Mouse (Mus musculus): ENCODE measurements around the gene Eda.

The Eda gene

GRCm38 (mm10) chrX:99975250-99975984 lies at the start of gene Eda:
Gene Eda (plus strand): TSS chrX:99975606.
- DNase-seq (ENCODE audit: low read depth, low spot score) = peak; percentile 91

- DNase-seq (ENCODE audit: low read depth, low spot score) = peak; percentile 1
Observed at GRCm38 (mm10) chrX:99961002-99961401, 14.4 kb upstream of the Eda start.

- DNase-seq (ENCODE audit: low read depth, low spot score) = no peak
Observed at GRCm38 (mm10) chrX:99970111-99970510, 5.3 kb upstream of the Eda start.

- no peak for DNase-seq (ENCODE audit: low read depth, low spot score)
Observed at GRCm38 (mm10) chrX:99974381-99974780, 1.0 kb upstream of the Eda start.

- no peak for DNase-seq (ENCODE audit: low read depth, low spot score)
Observed at GRCm38 (mm10) chrX:99974803-99975202, 603 bp upstream of the Eda start.

GRCm38 (mm10) chrX:99975985-99976924 lies 849 bp downstream of the Eda start:
- peak; percentile 44 for DNase-seq (ENCODE audit: low read depth, low spot score)

- DNase-seq (ENCODE audit: low read depth, low spot score) = no peak
Observed at GRCm38 (mm10) chrX:99978354-99978753, 2.9 kb downstream of the Eda start.

- DNase-seq (ENCODE audit: low read depth, low spot score) = no peak
Observed at GRCm38 (mm10) chrX:99993434-99993833, 18.0 kb downstream of the Eda start.

GRCm38 (mm10) chrX:99999342-99999741 lies 23.9 kb downstream of the Eda start:
- DNase-seq (ENCODE audit: low read depth, low spot score) = no peak

- no peak for DNase-seq (ENCODE audit: low read depth, low spot score)
Observed at GRCm38 (mm10) chrX:100118362-100118761, 143.0 kb downstream of the Eda start.

- no peak for DNase-seq (ENCODE audit: low read depth, low spot score)
Observed at GRCm38 (mm10) chrX:100195286-100195685, 219.9 kb downstream of the Eda start.

- DNase-seq (ENCODE audit: low read depth, low spot score) = no peak
Observed at GRCm38 (mm10) chrX:100313652-100314051, 338.2 kb downstream of the Eda start.

- DNase-seq (ENCODE audit: low read depth, low spot score) = no peak
Observed at GRCm38 (mm10) chrX:100314172-100314902, 338.9 kb downstream of the Eda start.

GRCm38 (mm10) chrX:100340687-100341086 lies 365.3 kb downstream of the Eda start:
- DNase-seq (ENCODE audit: low read depth, low spot score) = no peak

GRCm38 (mm10) chrX:100344433-100344832 lies 369.0 kb downstream of the Eda start:
- DNase-seq (ENCODE audit: low read depth, low spot score) = no peak

GRCm38 (mm10) chrX:100356974-100357373 lies 381.6 kb downstream of the Eda start:
- DNase-seq (ENCODE audit: low read depth, low spot score) = no peak

- no peak for DNase-seq (ENCODE audit: low read depth, low spot score)
Observed at GRCm38 (mm10) chrX:100389887-100390286, 414.5 kb downstream of the Eda start.

- DNase-seq (ENCODE audit: low read depth, low spot score) = peak; percentile 46
Observed at GRCm38 (mm10) chrX:100392304-100392703, 416.9 kb downstream of the Eda start.

- no peak for DNase-seq (ENCODE audit: low read depth, low spot score)
Observed at GRCm38 (mm10) chrX:100394223-100394861, 418.9 kb downstream of the Eda start.

GRCm38 (mm10) chrX:100395026-100395425 lies 419.6 kb downstream of the Eda start:
- peak; percentile 57 for DNase-seq (ENCODE audit: low read depth, low spot score)

- peak; percentile 50 for DNase-seq (ENCODE audit: low read depth, low spot score)
Observed at GRCm38 (mm10) chrX:100400900-100401299, 425.5 kb downstream of the Eda start.
